Mouse (Mus musculus) midbrain, embryonic 12.5 days (tissue): ENCODE data around the gene Gemin4. TPM values are rescaled to one million over a fixed set of nuclear protein-coding genes. Genes with fewer than 3 reads are reported as not detected.

Experiments
- ATAC-seq: fragments of 200-750 bp; cut with Nextera tagmentation; 2 replicates; pipeline ENCODE4 v1.8.0; 2017; ENCODE audit warnings: low read depth, moderate TSS enrichment, moderate library complexity; ENCODE audit not compliant: low FRiP score
- H3K27ac ChIP-seq: fragments of 300-500 bp; sonication (generic); replicated peaks from 2 replicates; pipeline ENCODE4 v1.5.1; 2016; ENCODE audit warnings: mild to moderate bottlenecking
- H3K27me3 ChIP-seq: fragments of 300-500 bp; sonication (generic); 2 replicates; pipeline ENCODE4 v1.6.1; 2016; ENCODE audit warnings: mild to moderate bottlenecking
- H3K36me3 ChIP-seq: fragments of 300-500 bp; sonication (generic); 2 replicates; pipeline ENCODE4 v1.6.1; 2016
- H3K4me1 ChIP-seq: fragments of 300-500 bp; sonication (generic); 2 replicates; pipeline ENCODE4 v1.6.1; 2016
- H3K4me2 ChIP-seq: fragments of 300-500 bp; sonication (generic); replicated peaks from 2 replicates; pipeline ENCODE4 v1.6.1; 2016; ENCODE audit warnings: mild to moderate bottlenecking, moderate library complexity
- H3K4me3 ChIP-seq: fragments of 300-500 bp; sonication (generic); 2 replicates; pipeline ENCODE4 v1.5.1; 2016; ENCODE audit warnings: mild to moderate bottlenecking
- H3K9ac ChIP-seq: fragments of 300-500 bp; sonication (generic); replicated peaks from 2 replicates; pipeline ENCODE4 v1.6.1; 2016; ENCODE audit warnings: mild to moderate bottlenecking, moderate library complexity
- H3K9me3 ChIP-seq: fragments of 300-500 bp; sonication (generic); 2 replicates; pipeline ENCODE4 v1.6.1; 2016; ENCODE audit warnings: mild to moderate bottlenecking
- WGBS: fragments of 180-500 bp; shearing (Covaris S2); methylation state at CpG from one replicate; pipeline ENCODE4 v1.1.7; 2016; 5-methylcytosine and 5-hydroxymethylcytosine counted together
- polyA plus RNA-seq: library from polyadenylated mRNA; unstranded; fragments of >200 nt; fragmentation: Nextera tagmentation; extraction: Ambion mirVana; gene quantifications from 2 replicates; pipeline ENCODE4 v1.2.1, GENCODE M21; 2016

The Gemin4 gene
- polyA plus RNA-seq, 1 experiment from 2014 or later = 33.1 TPM

- peak; percentile 62 for ATAC-seq
- Histone ChIP-seq H3K9me3 (no peaks in the 10 kb centered on the region), H3K9ac (peak overlapping the region; percentile 78), H3K4me1 (peaks cover 15% of the 10 kb centered on the region), H3K27ac (peak overlapping the region; percentile 62), H3K4me2 (peak overlapping the region; percentile 93), H3K4me3 (peak overlapping the region; percentile 70), H3K27me3 (no peaks in the 10 kb centered on the region), H3K36me3 (peaks cover 10% of the 10 kb centered on the region; the same call in 1 of the 2 replicates)
- 2% methylated on average over 28 of the region's 28 CpGs for WGBS
Measured at GRCm38 (mm10) chr11:76178726-76179494, 38.6 kb downstream of the Gemin4 start.

- Histone ChIP-seq H3K9me3 (no peaks in the 10 kb centered on the region), H3K4me1 (0 out of 2 replicates have a peak, but pooled peaks cover 3% of the 10 kb centered on the region), H3K36me3 (peaks cover 19% of the 10 kb centered on the region; the same call in 1 of the 2 replicates), H3K9ac (no peak overlapping the region), H3K4me2 (no peak overlapping the region), H3K4me3 (no peak overlapping the region), H3K27ac (no peak overlapping the region), H3K27me3 (no peaks in the 10 kb centered on the region)
- no peak for ATAC-seq
- 67% methylated on average over 5 of the region's 5 CpGs for WGBS
Measured at GRCm38 (mm10) chr11:76170207-76170606, 47.3 kb downstream of the Gemin4 start.

GRCm38 (mm10) chr11:76168976-76169375 lies 48.5 kb downstream of the Gemin4 start:
- H3K27me3 ChIP-seq = no peaks in the 10 kb centered on the region
- no peak for ATAC-seq
- H3K4me3 ChIP-seq = no peak overlapping the region
- peaks cover 22% of the 10 kb centered on the region; the same call in 1 of the 2 replicates for H3K36me3 ChIP-seq
- no peak overlapping the region for H3K4me2 ChIP-seq
- no peak overlapping the region for H3K9ac ChIP-seq
- no peak overlapping the region for H3K27ac ChIP-seq
- no peaks in the 10 kb centered on the region for H3K9me3 ChIP-seq
- 0 out of 2 replicates have a peak, but pooled peaks cover 3% of the 10 kb centered on the region for H3K4me1 ChIP-seq
- 87% methylated on average over 3 of the region's 3 CpGs for WGBS

GRCm38 (mm10) chr11:76167079-76167765 lies 50.2 kb downstream of the Gemin4 start:
- no peaks in the 10 kb centered on the region for H3K27me3 ChIP-seq
- ATAC-seq = no peak
- no peak overlapping the region for H3K4me2 ChIP-seq
- H3K9me3 ChIP-seq = no peaks in the 10 kb centered on the region
- H3K9ac ChIP-seq = no peak overlapping the region
- no peak overlapping the region for H3K27ac ChIP-seq
- peaks cover 20% of the 10 kb centered on the region; the same call in 1 of the 2 replicates for H3K36me3 ChIP-seq
- WGBS = 37% methylated on average over 5 of the region's 5 CpGs
- 0 out of 2 replicates have a peak, but pooled peaks cover 3% of the 10 kb centered on the region for H3K4me1 ChIP-seq
- no peak overlapping the region for H3K4me3 ChIP-seq

GRCm38 (mm10) chr11:76166657-76167056 lies 50.8 kb downstream of the Gemin4 start:
- H3K9me3 ChIP-seq = no peaks in the 10 kb centered on the region
- H3K4me2 ChIP-seq = no peak overlapping the region
- no peak overlapping the region for H3K27ac ChIP-seq
- H3K4me3 ChIP-seq = no peak overlapping the region
- H3K4me1 ChIP-seq = 0 out of 2 replicates have a peak, but pooled peaks cover 3% of the 10 kb centered on the region
- H3K27me3 ChIP-seq = no peaks in the 10 kb centered on the region
- H3K9ac ChIP-seq = no peak overlapping the region
- WGBS = 96% methylated on average over 4 of the region's 4 CpGs
- no peak for ATAC-seq
- H3K36me3 ChIP-seq = peaks cover 18% of the 10 kb centered on the region; the same call in 1 of the 2 replicates

Other genes with a start within 250 kb of the Gemin4 start
- gene 1700016K19Rik, start 217.8 kb downstream of the Gemin4 start, polyA plus RNA-seq = 0.40 and 1.1 TPM in 2 replicates
- gene Rflnb, start 189.9 kb downstream of the Gemin4 start, polyA plus RNA-seq = 13.0 and 14.4 TPM in 2 replicates
- 49.7 and 52.8 TPM in 2 replicates for gene Vps53, start 38.0 kb downstream of the Gemin4 start, polyA plus RNA-seq
- gene Fam57a, start 38.0 kb downstream of the Gemin4 start, polyA plus RNA-seq = 23.7 and 25.4 TPM in 2 replicates
- 0.88 TPM in 1 of 2 replicates, not detected in the other for gene Dbil5, start 56 bp downstream of the Gemin4 start, polyA plus RNA-seq
- 16.4 and 17.7 TPM in 2 replicates for gene Mrm3, start 26.1 kb upstream of the Gemin4 start, polyA plus RNA-seq
- 113 and 116 TPM in 2 replicates for gene Glod4, start 26.1 kb upstream of the Gemin4 start, polyA plus RNA-seq
- 56.9 and 69.4 TPM in 2 replicates for gene Nxn, start 181.5 kb upstream of the Gemin4 start, polyA plus RNA-seq
- 98.8 and 113 TPM in 2 replicates for gene Timm22, start 189.3 kb upstream of the Gemin4 start, polyA plus RNA-seq